Mouse (Mus musculus) ES-Bruce4 (cell line): ENCODE data around the gene Ranbp17. TPM values are rescaled to one million over a fixed set of nuclear protein-coding genes. Genes with fewer than 3 reads are reported as not detected.

Experiments used
- H3K27ac ChIP-seq: 2 replicates; pipeline ENCODE4 v1.5.1; 2012; ENCODE audit warnings: low read length, inconsistent platforms; ENCODE audit not compliant: insufficient read depth
- H3K27me3 ChIP-seq: 2 replicates; pipeline ENCODE4 v1.6.1; 2012; ENCODE audit warnings: mild to moderate bottlenecking, low read length, inconsistent platforms; ENCODE audit not compliant: control insufficient read depth, poor library complexity, insufficient read depth, severe bottlenecking
- H3K36me3 ChIP-seq: 2 replicates; pipeline ENCODE4 v1.6.1; 2012; ENCODE audit warnings: inconsistent platforms, mild to moderate bottlenecking, low read length, moderate library complexity; ENCODE audit not compliant: control insufficient read depth, poor library complexity, insufficient read depth, severe bottlenecking
- H3K4me1 ChIP-seq: one replicate; pipeline ENCODE4 v1.8.1; 2011; ENCODE audit warnings: low read length; ENCODE audit not compliant: control insufficient read depth, insufficient read depth
- H3K4me3 ChIP-seq: 2 replicates; pipeline ENCODE4 v1.5.1; 2011; ENCODE audit warnings: low read depth, mild to moderate bottlenecking, low read length
- H3K9ac ChIP-seq: 2 replicates; pipeline ENCODE4 v1.6.1; 2012; ENCODE audit warnings: low read depth, mild to moderate bottlenecking, inconsistent platforms; ENCODE audit not compliant: poor library complexity, severe bottlenecking
- H3K9me3 ChIP-seq: replicated peaks from 2 replicates; pipeline ENCODE4 v1.6.1; 2012; ENCODE audit warnings: mild to moderate bottlenecking, low read length, inconsistent platforms; ENCODE audit not compliant: control insufficient read depth, poor library complexity, insufficient read depth, severe bottlenecking
- CTCF ChIP-seq: IDR thresholded peaks from one replicate; pipeline ENCODE4 v1.8.1; 2011; ENCODE audit warnings: low read depth, low read length
- EP300 ChIP-seq: IDR thresholded peaks from 2 replicates; pipeline ENCODE4 v1.6.1; 2011; ENCODE audit warnings: low read depth, low read length; ENCODE audit not compliant: insufficient read depth
- POLR2A ChIP-seq: IDR thresholded peaks from one replicate; pipeline ENCODE4 v1.8.1; 2011; ENCODE audit warnings: low read length; ENCODE audit not compliant: insufficient read depth
- polyA plus RNA-seq: library from polyadenylated mRNA; stranded (reverse); fragments of >200 nt; gene quantifications from 2 replicates; pipeline ENCODE4 v1.2.4, GENCODE M21; 2011; ENCODE audit warnings: low read depth; ENCODE audit not compliant: missing spikeins, insufficient read depth, insufficient read length

Ranbp17 gene
- 51.3 and 54.8 TPM in 2 replicates for polyA plus RNA-seq

- peaks cover 2% of the 10 kb centered on the region for H3K4me1 ChIP-seq
- H3K9me3 ChIP-seq, result no peaks in the 10 kb centered on the region; the same call in 1 of the 2 replicates
- H3K36me3 ChIP-seq, result peaks cover 4% of the 10 kb centered on the region; the same call in 1 of the 2 replicates
- H3K9ac ChIP-seq, result peak within 1 kb of the TSS; percentile 93
- no peak for TF ChIP-seq EP300
- TF ChIP-seq POLR2A, result no peak
- no peak for TF ChIP-seq CTCF
- peak within 1 kb of the TSS; percentile 52 for H3K27ac ChIP-seq
- peak within 1 kb of the TSS; percentile 90 for H3K4me3 ChIP-seq
- H3K27me3 ChIP-seq, result no peaks in the 10 kb centered on the region
Observed at GRCm38 (mm10) chr11:33513376-33513991, at the start of gene Ranbp17. Ranbp17 (minus strand) TSS chr11:33513746.

- Histone ChIP-seq H3K9ac (no peak overlapping the region), H3K4me1 (no peaks in the 10 kb centered on the region), H3K27ac (no peak overlapping the region), H3K27me3 (no peaks in the 10 kb centered on the region), H3K9me3 (no peaks in the 10 kb centered on the region), H3K36me3 (no peaks in the 10 kb centered on the region), H3K4me3 (no peak overlapping the region)
- TF ChIP-seq CTCF (peak; percentile 30), POLR2A (no peak), EP300 (no peak)
Observed at GRCm38 (mm10) chr11:33554123-33554522, 40.6 kb upstream of the Ranbp17 start.

- TF ChIP-seq CTCF (no peak), POLR2A (no peak), EP300 (0 out of 2 replicates have a peak, but pooled peaks have one; percentile 18)
- H3K27me3 ChIP-seq, result no peaks in the 10 kb centered on the region
- H3K4me1 ChIP-seq, result no peaks in the 10 kb centered on the region
- H3K9me3 ChIP-seq, result no peaks in the 10 kb centered on the region
- peak overlapping the region; percentile 71 for H3K27ac ChIP-seq
- no peak overlapping the region for H3K4me3 ChIP-seq
- 0 out of 2 replicates have a peak, but pooled peaks cover 2% of the 10 kb centered on the region for H3K36me3 ChIP-seq
- no peak overlapping the region for H3K9ac ChIP-seq
Observed at GRCm38 (mm10) chr11:33550861-33551560, 37.5 kb upstream of the Ranbp17 start.

- peaks cover 3% of the 10 kb centered on the region for H3K4me1 ChIP-seq
- H3K27me3 ChIP-seq, result no peaks in the 10 kb centered on the region
- H3K9me3 ChIP-seq, result no peaks in the 10 kb centered on the region
- no peak overlapping the region for H3K27ac ChIP-seq
- peaks cover 2% of the 10 kb centered on the region; the same call in 1 of the 2 replicates for H3K36me3 ChIP-seq
- H3K9ac ChIP-seq, result no peak overlapping the region
- no peak overlapping the region for H3K4me3 ChIP-seq
- TF ChIP-seq EP300, result no peak
- no peak for TF ChIP-seq POLR2A
- no peak for TF ChIP-seq CTCF
Observed at GRCm38 (mm10) chr11:33547386-33547785, 33.8 kb upstream of the Ranbp17 start.

GRCm38 (mm10) chr11:33544945-33545344, 31.4 kb upstream of the Ranbp17 start:
- H3K4me3 ChIP-seq, result no peak overlapping the region
- H3K27me3 ChIP-seq, result no peaks in the 10 kb centered on the region
- H3K36me3 ChIP-seq, result peaks cover 16% of the 10 kb centered on the region
- TF ChIP-seq POLR2A (no peak), EP300 (no peak), CTCF (no peak)
- no peak overlapping the region for H3K27ac ChIP-seq
- H3K4me1 ChIP-seq, result peaks cover 5% of the 10 kb centered on the region
- no peaks in the 10 kb centered on the region for H3K9me3 ChIP-seq
- H3K9ac ChIP-seq, result no peak overlapping the region

- TF ChIP-seq POLR2A, result no peak
- TF ChIP-seq EP300, result 0 out of 2 replicates have a peak, but pooled peaks have one; percentile 62
- no peak overlapping the region; the same call in 1 of the 2 replicates for H3K4me3 ChIP-seq
- H3K27ac ChIP-seq, result peak overlapping the region; percentile 91
Observed at GRCm38 (mm10) chr11:33544121-33544520, 30.6 kb upstream of the Ranbp17 start.

More at GRCm38 (mm10) chr11:33544121-33544520, 30.6 kb upstream of the Ranbp17 start:
- Histone ChIP-seq H3K9me3 (no peaks in the 10 kb centered on the region), H3K9ac (peak overlapping the region; percentile 64), H3K27me3 (no peaks in the 10 kb centered on the region), H3K36me3 (peaks cover 16% of the 10 kb centered on the region), H3K4me1 (peaks cover 5% of the 10 kb centered on the region)
